In the genomic region with DNA sequence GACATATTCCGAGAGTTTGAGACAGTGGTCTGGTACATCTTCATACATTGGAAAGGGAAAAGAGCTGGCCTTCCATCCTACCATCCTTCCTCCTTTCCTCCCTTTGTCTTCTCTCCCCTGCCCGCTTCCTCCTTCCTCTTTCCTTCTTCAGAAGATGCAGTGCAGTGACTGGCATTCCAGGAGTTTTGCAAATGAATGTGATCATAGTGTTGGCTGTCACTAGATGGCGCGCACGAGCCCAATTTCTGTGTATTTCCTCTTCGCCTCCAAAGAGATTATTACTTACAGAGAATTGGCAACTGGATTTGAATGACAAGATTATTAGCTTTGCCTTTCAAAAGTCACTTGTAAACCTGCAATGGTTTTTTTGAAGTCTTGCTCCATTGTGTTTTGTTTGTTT, we compare ENCODE assay signal across 9 mouse cellular contexts. TPM values are rescaled to one million over a fixed set of nuclear protein-coding genes. Genes with fewer than 3 reads are reported as not detected.
DNase-seq lines count a peak whose midpoint lies in the region; ATAC-seq and TF ChIP-seq lines count a peak whose summit lies in the region.
"Had no signal": no experiment of that assay in that cellular context is flagged by ENCODE, and none has a peak within 500 bp of the region (broad histone marks: within the 10 kb centered on the region; RNA-seq: fewer than 3 reads in every experiment).

No protein-coding gene starts in this region.

- no peak overlapping the region for H3K4me2 ChIP-seq in forebrain, embryonic 11.5 days (ENCODE audit: low read depth, low read length, severe bottlenecking)
- H3K4me2 ChIP-seq in forebrain, embryonic 12.5 days: no peak overlapping the region

- ATAC-seq in forebrain, embryonic 11.5 days (replicated peaks; ENCODE audit: low FRiP score): no peak
- ATAC-seq in forebrain, embryonic 12.5 days (ENCODE audit: low FRiP score): no peak
- no peak for ATAC-seq in G1E (ENCODE audit: extremely low read depth, insufficient number of reproducible peaks, low FRiP score, poor library complexity, severe bottlenecking)

- TF ChIP-seq CTCF in G1E (IDR thresholded peaks at IDR 0.05; ENCODE audit: low read depth, low read length): peak; percentile 48; the same call in 1 of the 2 replicates
- peak; percentile 66 for TF ChIP-seq CTCF in cerebellum, adult 2 months (IDR thresholded peaks at IDR 0.05; ENCODE audit: borderline replicate concordance, insufficient read depth, low read depth, low read length)

- no peaks in the 10 kb centered on the region for H3K27me3 ChIP-seq in forebrain, embryonic 11.5 days (ENCODE audit: control insufficient read depth, insufficient read depth, low read length)
- no peaks in the 10 kb centered on the region for H3K27me3 ChIP-seq in forebrain, embryonic 12.5 days
- peaks cover 3% of the 10 kb centered on the region; the same call in 1 of the 2 replicates for H3K27me3 ChIP-seq in G1E (ENCODE audit: insufficient read depth, low read length)
- no peaks in the 10 kb centered on the region for H3K27me3 ChIP-seq in cerebellum, adult 2 months (ENCODE audit: control insufficient read depth, insufficient read depth, low read length)

- H3K4me1 ChIP-seq in forebrain, embryonic 11.5 days (replicated peaks; ENCODE audit: control insufficient read depth, insufficient read depth, low read length): no peaks in the 10 kb centered on the region
- no peaks in the 10 kb centered on the region for H3K4me1 ChIP-seq in forebrain, embryonic 12.5 days
- no peaks in the 10 kb centered on the region for H3K4me1 ChIP-seq in G1E (ENCODE audit: insufficient read depth, low read depth, low read length)
- no peaks in the 10 kb centered on the region for H3K4me1 ChIP-seq in cerebellum, adult 2 months (ENCODE audit: control insufficient read depth, insufficient read depth, low read length)

- no peaks in the 10 kb centered on the region for H3K36me3 ChIP-seq in forebrain, embryonic 11.5 days (ENCODE audit: control insufficient read depth, insufficient read depth, low read length)
- H3K36me3 ChIP-seq in forebrain, embryonic 12.5 days (replicated peaks): no peaks in the 10 kb centered on the region
- no peaks in the 10 kb centered on the region for H3K36me3 ChIP-seq in G1E (replicated peaks)

- H3K9me3 ChIP-seq in forebrain, embryonic 11.5 days (ENCODE audit: control insufficient read depth, low read length): no peaks in the 10 kb centered on the region
- H3K9me3 ChIP-seq in forebrain, embryonic 12.5 days: no peaks in the 10 kb centered on the region
- no peaks in the 10 kb centered on the region for H3K9me3 ChIP-seq in G1E (replicated peaks)

- no peak overlapping the region for H3K4me3 ChIP-seq in forebrain, embryonic 11.5 days (ENCODE audit: low read depth, low read length)
- no peak overlapping the region for H3K4me3 ChIP-seq in forebrain, embryonic 12.5 days (replicated peaks)
- H3K4me3 ChIP-seq in G1E (ENCODE audit: low read depth, low read length): no peak overlapping the region
- no peak overlapping the region for H3K4me3 ChIP-seq in cerebellum, adult 2 months (replicated peaks; ENCODE audit: insufficient read depth, low read depth, low read length)

- no peak overlapping the region for H3K9ac ChIP-seq in forebrain, embryonic 11.5 days (ENCODE audit: low read length)
- no peak overlapping the region for H3K9ac ChIP-seq in forebrain, embryonic 12.5 days

- DNase-seq in forebrain, embryonic 11.5 days (ENCODE audit: low spot score): peak; percentile 85
- peak; percentile 30 for DNase-seq in G1E (ENCODE audit: low spot score)
- peak; percentile 41 to 65 for DNase-seq in cerebellum, adult 2 months
- peak; percentile 26 to 58 for DNase-seq in frontal cortex, postnatal 10 days (ENCODE audit: low spot score in 2 of 2)
- DNase-seq in layer of hippocampus, adult 11-12 months (ENCODE audit: low spot score): peak; percentile 74
- peak; percentile 83 for DNase-seq in lung, postnatal 14 days
- peak; percentile 21 for DNase-seq in skeletal muscle tissue, adult 2 months (ENCODE audit: low read depth, low spot score)

- H3K27ac ChIP-seq in forebrain, embryonic 11.5 days (ENCODE audit: low read depth, low read length): no peak overlapping the region
- H3K27ac ChIP-seq in forebrain, embryonic 12.5 days: no peak overlapping the region
- H3K27ac ChIP-seq in cerebellum, adult 2 months (ENCODE audit: insufficient read depth, low read length): no peak overlapping the region

- no peak for TF ChIP-seq POLR2A in cerebellum, adult 2 months (IDR thresholded peaks at IDR 0.05; ENCODE audit: borderline replicate concordance, insufficient read depth, low read length)

- 19% methylated on average over 6 of the region's 6 CpGs for WGBS in forebrain, embryonic 11.5 days
- 24% methylated on average over 6 of the region's 6 CpGs for WGBS in forebrain, embryonic 12.5 days
- WGBS in cerebellum, adult 2 months: 24% methylated on average over 6 of the region's 6 CpGs

RNA-seq across cellular contexts. Expression of gene Sox30, which starts 36.0 kb away (rescaled TPM):
- 0.17 and 0.37 TPM in 2 replicates for polyA plus RNA-seq in forebrain, embryonic 11.5 days (2014; fragmentation: Nextera tagmentation; extraction: Ambion mirVana)
- 0.19 and 0.22 TPM in 2 replicates for polyA plus RNA-seq in forebrain, embryonic 12.5 days (2016; fragmentation: Nextera tagmentation; extraction: Ambion mirVana)
- total RNA-seq in G1E (2014; fragmentation: Nextera tagmentation) (not detected in 2 replicates), G1E (2017) (0.05 and 0.06 TPM in 2 replicates)
- not detected in 2 replicates for polyA plus RNA-seq in G1E (2012)
- polyA plus RNA-seq in cerebellum, adult 2 months (2012; rRNA removed): 0.05 and 0.11 TPM in 2 replicates
- polyA plus RNA-seq: liver, embryonic 16.5 days had no signal

RNA-seq across cellular contexts. Expression of gene Gm12166, which starts 36.1 kb away (rescaled TPM):
- 1.9 and 3.4 TPM in 2 replicates for polyA plus RNA-seq in forebrain, embryonic 11.5 days (2014; fragmentation: Nextera tagmentation; extraction: Ambion mirVana)
- polyA plus RNA-seq in forebrain, embryonic 12.5 days (2016; fragmentation: Nextera tagmentation; extraction: Ambion mirVana): 3.1 and 3.2 TPM in 2 replicates
- total RNA-seq in G1E (2014; fragmentation: Nextera tagmentation) (0.92 and 2.5 TPM in 2 replicates), G1E (2017) (16.7 and 28.7 TPM in 2 replicates)
- polyA plus RNA-seq in G1E (2012): 0.17 and 0.35 TPM in 2 replicates
- 7.3 and 9.0 TPM in 2 replicates for polyA plus RNA-seq in cerebellum, adult 2 months (2012; rRNA removed)

RNA-seq across cellular contexts. Expression of gene Adam19, which starts 39.7 kb away (rescaled TPM):
- polyA plus RNA-seq in forebrain, embryonic 11.5 days (2014; fragmentation: Nextera tagmentation; extraction: Ambion mirVana): 7.9 and 8.3 TPM in 2 replicates
- 9.7 and 10.2 TPM in 2 replicates for polyA plus RNA-seq in forebrain, embryonic 12.5 days (2016; fragmentation: Nextera tagmentation; extraction: Ambion mirVana)
- total RNA-seq in G1E (2014; fragmentation: Nextera tagmentation) (not detected in 2 replicates), G1E (2017) (0.06 and 0.11 TPM in 2 replicates)
- polyA plus RNA-seq in G1E (2012): not detected in 2 replicates
- 9.8 and 11.4 TPM in 2 replicates for polyA plus RNA-seq in cerebellum, adult 2 months (2012; rRNA removed)

Comparison
In these comparisons a context has a peak if more than half of its experiments do, and no peak if none do; other contexts are left out.
1. DNase-seq: peak in every context shown above with its lines; median percentile 85 in forebrain, embryonic 11.5 days; 83 in lung, postnatal 14 days; 74 in layer of hippocampus, adult 11-12 months; 53 in cerebellum, adult 2 months; 42 in frontal cortex, postnatal 10 days; 30 in G1E; 21 in skeletal muscle tissue, adult 2 months.